Mouse (Mus musculus): ENCODE results near the gene Folr1.

DNA sequence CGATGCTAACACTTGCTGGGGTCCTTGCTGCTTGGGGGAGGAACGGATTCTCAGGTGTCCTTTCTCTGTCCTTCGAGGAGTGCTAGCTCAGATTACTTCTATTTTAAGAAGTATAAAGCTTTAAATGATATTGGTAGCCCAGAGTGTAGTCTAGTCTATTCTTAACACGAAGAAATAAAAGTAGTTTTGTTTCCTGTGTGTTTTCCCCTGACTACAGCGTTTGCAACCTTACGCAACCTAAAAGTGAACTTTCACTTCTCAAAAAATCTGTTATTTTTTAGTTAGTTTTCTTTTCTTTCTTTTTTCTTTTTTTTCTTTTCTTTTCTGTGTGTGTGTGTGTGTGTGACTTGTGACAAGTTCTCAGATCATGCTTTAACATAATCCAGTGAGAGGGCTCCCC is 18.9 kb downstream of the Folr1 start:
- TF ChIP-seq POLR2AphosphoS2 (IDR thresholded peaks at IDR 0.05; ENCODE audit: insufficient read length, low read depth) (no peak), MYOD1 (IDR thresholded peaks at IDR 0.05; ENCODE audit: control insufficient read depth in 1 of 3, insufficient read length in 2 of 3, low read depth in 2 of 3) (no peak), REST (IDR thresholded peaks at IDR 0.05; ENCODE audit: insufficient read depth, insufficient read length) (no peak), POLR2A (IDR thresholded peaks at IDR 0.05; ENCODE audit: insufficient read length, low read depth) (no peak), TCF3 (IDR thresholded peaks at IDR 0.05; ENCODE audit: insufficient read length, low read depth) (no peak)
